Mouse (Mus musculus): ENCODE measurements around the gene Dhx9.

GRCm38 (mm10) chr1:153433851-153434589 lies 53.4 kb downstream of the Dhx9 start:
- TF ChIP-seq POLR2A (IDR thresholded peaks at IDR 0.05; ENCODE audit: low read depth, low read length) (no peak), CTCF (conservative IDR thresholded peaks at IDR 0.05; ENCODE audit: insufficient read depth, insufficient read length, low read depth, low read length) (no peak)

Data from kidney, adult 2 months (tissue).